In the genomic region with DNA sequence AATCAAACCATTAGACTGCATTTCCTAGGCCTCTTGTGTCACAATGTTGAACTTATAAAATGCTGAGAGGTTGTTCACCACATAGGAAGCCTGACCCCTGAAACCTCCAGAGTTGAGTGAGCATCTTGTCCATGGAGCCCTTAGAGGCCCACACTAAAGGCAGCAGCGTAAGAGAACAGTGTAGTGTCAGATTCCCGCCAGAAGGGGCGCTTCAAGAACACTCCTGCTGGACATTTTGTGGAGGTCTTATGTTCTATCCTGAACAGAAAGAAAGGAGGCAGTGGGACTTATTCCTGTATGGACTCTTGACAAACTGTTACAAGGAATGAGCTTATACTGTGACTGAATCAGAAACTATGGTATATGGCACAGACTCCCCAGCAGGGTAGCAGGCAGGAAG, we compare ENCODE assay signal across 9 mouse cellular contexts. TPM values are rescaled to one million over a fixed set of nuclear protein-coding genes. Genes with fewer than 3 reads are reported as not detected.
DNase-seq lines count a peak whose midpoint lies in the region; ATAC-seq and TF ChIP-seq lines count a peak whose summit lies in the region.
"Had no signal": no experiment of that assay in that cellular context is flagged by ENCODE, and none has a peak within 500 bp of the region (broad histone marks: within the 10 kb centered on the region; RNA-seq: fewer than 3 reads in every experiment).

No protein-coding gene starts in this region.

- 41% methylated on average over 3 of the region's 3 CpGs for WGBS in lung, postnatal 0 days

- no peak for TF ChIP-seq EP300 in lung, postnatal 0 days (IDR thresholded peaks at IDR 0.05)

- ATAC-seq in lung, postnatal 0 days, result peak; percentile 41

- no peaks in the 10 kb centered on the region for H3K27me3 ChIP-seq in lung, postnatal 0 days (replicated peaks; ENCODE audit: insufficient read depth, low read length)
- H3K27me3 ChIP-seq: limb, embryonic 15.5 days had no signal

- H3K4me3 ChIP-seq in lung, postnatal 0 days (ENCODE audit: low read depth, low read length), result no peak overlapping the region
- H3K4me3 ChIP-seq: limb, embryonic 15.5 days had no signal

- H3K27ac ChIP-seq in lung, postnatal 0 days (ENCODE audit: low read length), result no peak overlapping the region
- H3K27ac ChIP-seq: limb, embryonic 15.5 days had no signal

- H3K36me3 ChIP-seq in lung, postnatal 0 days (ENCODE audit: insufficient read depth, low read length), result peaks cover 19% of the 10 kb centered on the region; the same call in 1 of the 2 replicates

- no peaks in the 10 kb centered on the region for H3K4me1 ChIP-seq in lung, postnatal 0 days (ENCODE audit: insufficient read depth, low read depth, low read length)
- H3K4me1 ChIP-seq: limb, embryonic 15.5 days had no signal

- DNase-seq in gastrocnemius, postnatal 14 days, result peak; percentile 30
- no peak for DNase-seq in gastrocnemius, postnatal 36 days
- DNase-seq in testis, postnatal 10 days (ENCODE audit: low spot score), result peak; percentile 68
- no peak for DNase-seq in testis, postnatal 14 days (ENCODE audit: low spot score)
- peak; percentile 72 for DNase-seq in embryo, embryonic 10.5 days (ENCODE audit: low spot score)
- DNase-seq in lung, postnatal 0 days (ENCODE audit: low spot score), result peak; percentile 63
- no peak for DNase-seq in urinary bladder, adult 18-20 months (ENCODE audit: low spot score in 2 of 2)
- no peak for DNase-seq in left cerebral cortex, adult 8-10 months (ENCODE audit: low spot score in 2 of 2)

- H3K9me3 ChIP-seq in lung, postnatal 0 days (ENCODE audit: low read length), result no peaks in the 10 kb centered on the region
- H3K9me3 ChIP-seq: limb, embryonic 15.5 days had no signal

- peak; percentile 81 for TF ChIP-seq CTCF in lung, postnatal 0 days (IDR thresholded peaks at IDR 0.05)

- intact Hi-C loops in gastrocnemius, postnatal 14 days (cut with DNase I; ENCODE audit: low total_unique reads), result loop anchor here (5.0 kb wide), 1 partner anchor 112 kb away; no protein-coding TSS in a partner anchor
- intact Hi-C loops in gastrocnemius, postnatal 36 days (cut with DNase I), result loop anchor here (5.0 kb wide), 2 partner anchors 107 to 207 kb away; partner anchors contain the start of gene Slc5a10

- H3K9ac ChIP-seq in lung, postnatal 0 days (replicated peaks; ENCODE audit: low read depth), result no peak overlapping the region
- H3K9ac ChIP-seq: limb, embryonic 15.5 days had no signal

- no peak overlapping the region for H3K4me2 ChIP-seq in lung, postnatal 0 days (replicated peaks; ENCODE audit: low read depth, low read length)
- H3K4me2 ChIP-seq: limb, embryonic 15.5 days had no signal

RNA-seq across cellular contexts. Expression of gene B9d1, which starts 10.0 kb away (rescaled TPM):
- 1 to 10 TPM; 7.6 to 7.9 TPM for total RNA-seq in gastrocnemius, postnatal 14 days (2021)
- total RNA-seq in gastrocnemius, postnatal 36 days (2021), result 1 to 10 TPM; 3.9 to 5.2 TPM
- polyA plus RNA-seq in lung, postnatal 0 days (2015; fragmentation: Nextera tagmentation; extraction: Ambion mirVana), result 16.8 and 17.1 TPM in 2 replicates
- 10 to 100 TPM; 46.9 to 57.8 (median 47.2) TPM for total RNA-seq in left cerebral cortex, adult 8-10 months (2022)

RNA-seq across cellular contexts. Expression of gene Mapk7, which starts 20.7 kb away (rescaled TPM):
- 1 to 10 TPM; 5.9 TPM for total RNA-seq in gastrocnemius, postnatal 14 days (2021)
- total RNA-seq in gastrocnemius, postnatal 36 days (2021), result 1 to 10 TPM; 2.6 to 3.8 TPM
- polyA plus RNA-seq in lung, postnatal 0 days (2015; fragmentation: Nextera tagmentation; extraction: Ambion mirVana), result 36.2 and 39.5 TPM in 2 replicates
- total RNA-seq in left cerebral cortex, adult 8-10 months (2022), result 10 to 100 TPM; 19.5 to 22.4 (median 21.0) TPM

RNA-seq across cellular contexts. Expression of gene Mfap4, which starts 29.7 kb away (rescaled TPM):
- total RNA-seq in gastrocnemius, postnatal 14 days (2021), result 100 to 1,000 TPM; 142 to 192 TPM
- 10 to 100 TPM; 26.7 to 34.9 TPM for total RNA-seq in gastrocnemius, postnatal 36 days (2021)
- polyA plus RNA-seq in lung, postnatal 0 days (2015; fragmentation: Nextera tagmentation; extraction: Ambion mirVana), result 2,152 and 2,309 TPM in 2 replicates
- total RNA-seq in left cerebral cortex, adult 8-10 months (2022), result 1 to 10 TPM; 1.9 to 4.0 (median 3.1) TPM

Comparison
In these comparisons a context has a peak if more than half of its experiments do, and no peak if none do; other contexts are left out.
1. DNase-seq: peak in gastrocnemius, postnatal 14 days (single experiment), testis, postnatal 10 days (single experiment), embryo, embryonic 10.5 days (single experiment) and lung, postnatal 0 days (single experiment); none in gastrocnemius, postnatal 36 days (0 of 2), testis, postnatal 14 days (single experiment), urinary bladder, adult 18-20 months (0 of 2) and left cerebral cortex, adult 8-10 months (0 of 2).
2. RNA of gene B9d1, which starts 10.0 kb away (total RNA-seq): 46.9 to 57.8 TPM in left cerebral cortex, adult 8-10 months; 7.6 to 7.9 TPM in gastrocnemius, postnatal 14 days and 3.9 to 5.2 TPM in gastrocnemius, postnatal 36 days; every median in the first group is over 4 times any median in the second.
3. RNA of gene Mfap4, which starts 29.7 kb away (total RNA-seq): 142 to 192 TPM in gastrocnemius, postnatal 14 days and 26.7 to 34.9 TPM in gastrocnemius, postnatal 36 days; 1.9 to 4.0 TPM in left cerebral cortex, adult 8-10 months; every median in the first group is over 4 times any median in the second.